Mouse (Mus musculus): Measurements from ENCODE around the gene Qprt. TPM values are rescaled to one million over a fixed set of nuclear protein-coding genes. Genes with fewer than 3 reads are reported as not detected.

Gene Qprt
- polyA plus RNA-seq, 1 experiment from 2014 or later, result 0.91 TPM

- DNase-seq (ENCODE audit: low spot score) (peak; percentile 92), ATAC-seq (peak; percentile 92)
- Histone ChIP-seq H3K4me1 (ENCODE audit: control insufficient read depth, insufficient read depth, low read length) (no peaks in the 10 kb centered on the region), H3K9ac (ENCODE audit: low read length) (peak overlapping the region; percentile 25; the same call in 1 of the 2 replicates), H3K4me3 (ENCODE audit: low read depth, low read length) (peak overlapping the region; percentile 14), H3K9me3 (replicated peaks; ENCODE audit: control insufficient read depth, low read length) (no peaks in the 10 kb centered on the region), H3K27me3 (replicated peaks; ENCODE audit: control insufficient read depth, insufficient read depth, low read length) (no peaks in the 10 kb centered on the region), H3K36me3 (ENCODE audit: control insufficient read depth, insufficient read depth, low read length) (no peaks in the 10 kb centered on the region), H3K4me2 (ENCODE audit: low read length) (peak overlapping the region; percentile 39), H3K27ac (ENCODE audit: low read depth, low read length) (peak overlapping the region; percentile 45; the same call in 1 of the 2 replicates)
- 17% methylated on average over 17 of the region's 17 CpGs for WGBS
These were observed 17.3 kb downstream of the Qprt start for GRCm38 (mm10) chr7:127104560-127105332.

GRCm38 (mm10) chr7:127103960-127104359 is 18.1 kb downstream of the Qprt start:
- WGBS, result 66% methylated on average over 6 of the region's 6 CpGs
- DNase-seq (ENCODE audit: low spot score) (no peak), ATAC-seq (no peak)
- Histone ChIP-seq H3K4me2 (ENCODE audit: low read length) (no peak overlapping the region), H3K9ac (ENCODE audit: low read length) (no peak overlapping the region), H3K27ac (ENCODE audit: low read depth, low read length) (no peak overlapping the region), H3K27me3 (replicated peaks; ENCODE audit: control insufficient read depth, insufficient read depth, low read length) (no peaks in the 10 kb centered on the region), H3K36me3 (ENCODE audit: control insufficient read depth, insufficient read depth, low read length) (no peaks in the 10 kb centered on the region), H3K4me1 (ENCODE audit: control insufficient read depth, insufficient read depth, low read length) (no peaks in the 10 kb centered on the region), H3K9me3 (replicated peaks; ENCODE audit: control insufficient read depth, low read length) (no peaks in the 10 kb centered on the region), H3K4me3 (ENCODE audit: low read depth, low read length) (no peak overlapping the region)

GRCm38 (mm10) chr7:127102148-127102547 is 19.9 kb downstream of the Qprt start:
- no peak for DNase-seq (ENCODE audit: low spot score)
- no peaks in the 10 kb centered on the region for H3K27me3 ChIP-seq (replicated peaks; ENCODE audit: control insufficient read depth, insufficient read depth, low read length)
- no peak overlapping the region for H3K4me2 ChIP-seq (ENCODE audit: low read length)
- H3K9ac ChIP-seq (ENCODE audit: low read length), result no peak overlapping the region
- H3K4me1 ChIP-seq (ENCODE audit: control insufficient read depth, insufficient read depth, low read length), result no peaks in the 10 kb centered on the region
- no peaks in the 10 kb centered on the region for H3K36me3 ChIP-seq (ENCODE audit: control insufficient read depth, insufficient read depth, low read length)
- H3K9me3 ChIP-seq (replicated peaks; ENCODE audit: control insufficient read depth, low read length), result no peaks in the 10 kb centered on the region
- H3K27ac ChIP-seq (ENCODE audit: low read depth, low read length), result no peak overlapping the region
- H3K4me3 ChIP-seq (ENCODE audit: low read depth, low read length), result no peak overlapping the region
- ATAC-seq, result no peak
- 77% methylated on average over 6 of the region's 6 CpGs for WGBS

- no peak overlapping the region for H3K9ac ChIP-seq (ENCODE audit: low read length)
- 41% methylated on average over 2 of the region's 2 CpGs for WGBS
- no peak overlapping the region for H3K4me2 ChIP-seq (ENCODE audit: low read length)
- no peaks in the 10 kb centered on the region for H3K9me3 ChIP-seq (replicated peaks; ENCODE audit: control insufficient read depth, low read length)
- ATAC-seq (no peak), DNase-seq (ENCODE audit: low spot score) (no peak)
- H3K27me3 ChIP-seq (replicated peaks; ENCODE audit: control insufficient read depth, insufficient read depth, low read length), result no peaks in the 10 kb centered on the region
- no peak overlapping the region for H3K4me3 ChIP-seq (ENCODE audit: low read depth, low read length)
- no peaks in the 10 kb centered on the region for H3K36me3 ChIP-seq (ENCODE audit: control insufficient read depth, insufficient read depth, low read length)
- no peaks in the 10 kb centered on the region for H3K4me1 ChIP-seq (ENCODE audit: control insufficient read depth, insufficient read depth, low read length)
- no peak overlapping the region for H3K27ac ChIP-seq (ENCODE audit: low read depth, low read length)
These were observed 20.5 kb downstream of the Qprt start for GRCm38 (mm10) chr7:127101451-127102016.

- Histone ChIP-seq H3K27ac (ENCODE audit: low read depth, low read length) (no peak overlapping the region), H3K4me1 (ENCODE audit: control insufficient read depth, insufficient read depth, low read length) (no peaks in the 10 kb centered on the region), H3K27me3 (replicated peaks; ENCODE audit: control insufficient read depth, insufficient read depth, low read length) (no peaks in the 10 kb centered on the region), H3K9me3 (replicated peaks; ENCODE audit: control insufficient read depth, low read length) (no peaks in the 10 kb centered on the region), H3K4me2 (ENCODE audit: low read length) (no peak overlapping the region), H3K4me3 (ENCODE audit: low read depth, low read length) (no peak overlapping the region), H3K36me3 (ENCODE audit: control insufficient read depth, insufficient read depth, low read length) (no peaks in the 10 kb centered on the region), H3K9ac (ENCODE audit: low read length) (no peak overlapping the region)
- ATAC-seq (no peak), DNase-seq (ENCODE audit: low spot score) (no peak)
- 87% methylated on average over 4 of the region's 4 CpGs for WGBS
These were observed 22.5 kb downstream of the Qprt start for GRCm38 (mm10) chr7:127099528-127099927.

GRCm38 (mm10) chr7:127098950-127099349 is 23.1 kb downstream of the Qprt start:
- H3K4me1 ChIP-seq (ENCODE audit: control insufficient read depth, insufficient read depth, low read length), result no peaks in the 10 kb centered on the region
- no peaks in the 10 kb centered on the region for H3K9me3 ChIP-seq (replicated peaks; ENCODE audit: control insufficient read depth, low read length)
- no peaks in the 10 kb centered on the region for H3K36me3 ChIP-seq (ENCODE audit: control insufficient read depth, insufficient read depth, low read length)
- H3K27ac ChIP-seq (ENCODE audit: low read depth, low read length), result no peak overlapping the region
- WGBS, result 83% methylated on average over 4 of the region's 4 CpGs
- no peak for DNase-seq (ENCODE audit: low spot score)
- ATAC-seq, result no peak
- H3K4me3 ChIP-seq (ENCODE audit: low read depth, low read length), result no peak overlapping the region
- no peaks in the 10 kb centered on the region for H3K27me3 ChIP-seq (replicated peaks; ENCODE audit: control insufficient read depth, insufficient read depth, low read length)
- H3K4me2 ChIP-seq (ENCODE audit: low read length), result no peak overlapping the region
- no peak overlapping the region for H3K9ac ChIP-seq (ENCODE audit: low read length)

GRCm38 (mm10) chr7:127098521-127098920 is 23.5 kb downstream of the Qprt start:
- no peak overlapping the region for H3K27ac ChIP-seq (ENCODE audit: low read depth, low read length)
- no peak overlapping the region for H3K9ac ChIP-seq (ENCODE audit: low read length)
- no peak overlapping the region for H3K4me2 ChIP-seq (ENCODE audit: low read length)
- no peaks in the 10 kb centered on the region for H3K4me1 ChIP-seq (ENCODE audit: control insufficient read depth, insufficient read depth, low read length)
- DNase-seq (ENCODE audit: low spot score) (no peak), ATAC-seq (no peak)
- H3K9me3 ChIP-seq (replicated peaks; ENCODE audit: control insufficient read depth, low read length), result no peaks in the 10 kb centered on the region
- 84% methylated on average over 5 of the region's 5 CpGs for WGBS
- no peaks in the 10 kb centered on the region for H3K36me3 ChIP-seq (ENCODE audit: control insufficient read depth, insufficient read depth, low read length)
- no peak overlapping the region for H3K4me3 ChIP-seq (ENCODE audit: low read depth, low read length)
- no peaks in the 10 kb centered on the region for H3K27me3 ChIP-seq (replicated peaks; ENCODE audit: control insufficient read depth, insufficient read depth, low read length)

- Histone ChIP-seq H3K9ac (ENCODE audit: low read length) (no peak overlapping the region), H3K27me3 (replicated peaks; ENCODE audit: control insufficient read depth, insufficient read depth, low read length) (no peaks in the 10 kb centered on the region), H3K4me2 (ENCODE audit: low read length) (no peak overlapping the region), H3K4me1 (ENCODE audit: control insufficient read depth, insufficient read depth, low read length) (no peaks in the 10 kb centered on the region), H3K36me3 (ENCODE audit: control insufficient read depth, insufficient read depth, low read length) (no peaks in the 10 kb centered on the region), H3K27ac (ENCODE audit: low read depth, low read length) (no peak overlapping the region), H3K9me3 (replicated peaks; ENCODE audit: control insufficient read depth, low read length) (no peaks in the 10 kb centered on the region), H3K4me3 (ENCODE audit: low read depth, low read length) (no peak overlapping the region)
- WGBS, result 70% methylated on average over 7 of the region's 7 CpGs
- ATAC-seq (no peak), DNase-seq (ENCODE audit: low spot score) (no peak)
These were observed 25.6 kb downstream of the Qprt start for GRCm38 (mm10) chr7:127096456-127096855.

- ATAC-seq (no peak), DNase-seq (ENCODE audit: low spot score) (no peak)
- Histone ChIP-seq H3K27ac (ENCODE audit: low read depth, low read length) (no peak overlapping the region), H3K27me3 (replicated peaks; ENCODE audit: control insufficient read depth, insufficient read depth, low read length) (no peaks in the 10 kb centered on the region), H3K4me1 (ENCODE audit: control insufficient read depth, insufficient read depth, low read length) (no peaks in the 10 kb centered on the region), H3K4me2 (ENCODE audit: low read length) (no peak overlapping the region), H3K9ac (ENCODE audit: low read length) (no peak overlapping the region), H3K36me3 (ENCODE audit: control insufficient read depth, insufficient read depth, low read length) (no peaks in the 10 kb centered on the region), H3K4me3 (ENCODE audit: low read depth, low read length) (no peak overlapping the region), H3K9me3 (replicated peaks; ENCODE audit: control insufficient read depth, low read length) (no peaks in the 10 kb centered on the region)
- 78% methylated on average over 3 of the region's 3 CpGs for WGBS
These were observed 28.1 kb downstream of the Qprt start for GRCm38 (mm10) chr7:127093914-127094313.

All from forebrain, embryonic 14.5 days (tissue).